In the genomic region with DNA sequence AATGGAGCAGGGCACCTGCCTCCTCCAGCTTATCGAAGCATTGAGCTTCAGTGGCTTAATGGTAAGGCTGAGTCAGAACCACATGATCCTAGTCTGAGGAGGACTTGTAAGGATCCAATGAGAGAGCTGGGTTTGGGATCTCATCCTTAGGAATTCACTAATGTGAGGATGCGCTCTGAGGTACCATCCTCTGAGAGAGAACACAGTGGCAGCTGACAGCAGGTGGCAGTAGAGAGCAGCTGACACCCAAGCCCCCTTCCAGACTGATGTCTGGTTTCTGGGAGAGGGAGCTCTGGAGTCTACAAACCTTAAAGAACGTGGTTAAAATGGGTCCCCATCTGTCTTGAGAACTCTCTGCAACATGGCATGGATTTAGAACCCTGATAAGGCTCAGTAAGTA, we compare ENCODE assay signal across 8 mouse cellular contexts.
DNase-seq lines count a peak whose midpoint lies in the region; ATAC-seq and TF ChIP-seq lines count a peak whose summit lies in the region.

No protein-coding gene starts in this region.

- WGBS in heart, embryonic 10.5 days, result 34% methylated on average over 3 of the region's 3 CpGs
- 35% methylated on average over 3 of the region's 3 CpGs for WGBS in embryonic facial prominence, embryonic 11.5 days
- WGBS in lung, embryonic 14.5 days, result 32% methylated on average over 3 of the region's 3 CpGs
- WGBS in small intestine, adult 2 months, result 30% methylated on average over 3 of the region's 3 CpGs

- H3K9me3 ChIP-seq in heart, embryonic 10.5 days, result no peaks in the 10 kb centered on the region
- H3K9me3 ChIP-seq in embryonic facial prominence, embryonic 11.5 days (replicated peaks; ENCODE audit: control insufficient read depth, low read length), result no peaks in the 10 kb centered on the region
- H3K9me3 ChIP-seq in lung, embryonic 14.5 days (ENCODE audit: low read depth, low read length), result no peaks in the 10 kb centered on the region

- TF ChIP-seq POLR2A in small intestine, adult 2 months (IDR thresholded peaks at IDR 0.05; ENCODE audit: low read depth, low read length), result no peak

- peaks cover 11% of the 10 kb centered on the region for H3K4me1 ChIP-seq in heart, embryonic 10.5 days
- H3K4me1 ChIP-seq in embryonic facial prominence, embryonic 11.5 days (ENCODE audit: control insufficient read depth, insufficient read depth, low read length), result no peaks in the 10 kb centered on the region
- no peaks in the 10 kb centered on the region for H3K4me1 ChIP-seq in lung, embryonic 14.5 days (ENCODE audit: insufficient read depth)
- H3K4me1 ChIP-seq in small intestine, adult 2 months (ENCODE audit: control insufficient read depth, insufficient read depth, insufficient read length, low read length), result peaks cover 11% of the 10 kb centered on the region; the same call in 1 of the 2 replicates

- peaks cover 12% of the 10 kb centered on the region; the same call in 1 of the 2 replicates for H3K27me3 ChIP-seq in heart, embryonic 10.5 days (ENCODE audit: insufficient read depth, poor library complexity, severe bottlenecking)
- no peaks in the 10 kb centered on the region for H3K27me3 ChIP-seq in embryonic facial prominence, embryonic 11.5 days (ENCODE audit: control insufficient read depth, insufficient read depth, low read length)
- no peaks in the 10 kb centered on the region for H3K27me3 ChIP-seq in lung, embryonic 14.5 days (ENCODE audit: insufficient read depth, low read length)
- H3K27me3 ChIP-seq in small intestine, adult 2 months (ENCODE audit: control insufficient read depth, insufficient read depth, low read length), result no peaks in the 10 kb centered on the region

- H3K4me2 ChIP-seq in embryonic facial prominence, embryonic 11.5 days (ENCODE audit: low read depth, low read length), result no peak overlapping the region
- no peak overlapping the region for H3K4me2 ChIP-seq in lung, embryonic 14.5 days

- peak; percentile 83 for TF ChIP-seq CTCF in lung, embryonic 14.5 days (IDR thresholded peaks at IDR 0.05; ENCODE audit: low read depth)
- peak; percentile 90; the same call in 1 of the 2 replicates for TF ChIP-seq CTCF in small intestine, adult 2 months (IDR thresholded peaks at IDR 0.05; ENCODE audit: extremely low read depth, insufficient read length, insufficient replicate concordance, low read depth, low read length)

- no peak overlapping the region for H3K4me3 ChIP-seq in heart, embryonic 10.5 days
- no peak overlapping the region for H3K4me3 ChIP-seq in embryonic facial prominence, embryonic 11.5 days (ENCODE audit: low read depth, low read length)
- no peak overlapping the region for H3K4me3 ChIP-seq in lung, embryonic 14.5 days (ENCODE audit: low read depth, low read length)
- H3K4me3 ChIP-seq in small intestine, adult 2 months (ENCODE audit: low read depth, low read length), result no peak overlapping the region

- no peaks in the 10 kb centered on the region for H3K36me3 ChIP-seq in heart, embryonic 10.5 days
- no peaks in the 10 kb centered on the region for H3K36me3 ChIP-seq in embryonic facial prominence, embryonic 11.5 days (replicated peaks; ENCODE audit: control insufficient read depth, insufficient read depth, low read depth, low read length)
- no peaks in the 10 kb centered on the region for H3K36me3 ChIP-seq in lung, embryonic 14.5 days (ENCODE audit: insufficient read depth)
- H3K36me3 ChIP-seq in small intestine, adult 2 months (ENCODE audit: control insufficient read depth, insufficient read depth, low read length), result no peaks in the 10 kb centered on the region

- H3K27ac ChIP-seq in heart, embryonic 10.5 days, result no peak overlapping the region
- H3K27ac ChIP-seq in embryonic facial prominence, embryonic 11.5 days (replicated peaks; ENCODE audit: low read depth, low read length), result no peak overlapping the region
- no peak overlapping the region for H3K27ac ChIP-seq in lung, embryonic 14.5 days (ENCODE audit: low read depth)
- H3K27ac ChIP-seq in small intestine, adult 2 months (ENCODE audit: insufficient read depth, low read depth, low read length), result no peak overlapping the region

- DNase-seq in heart, adult 8-10 months (ENCODE audit: low spot score), result peak; percentile 15
- DNase-seq in heart, embryonic 10.5 days (ENCODE audit: low spot score), result no peak
- DNase-seq in 416B (ENCODE audit: low read depth) (peak; percentile 13), ZHBTc4 (ENCODE audit: low read depth, low spot score) (peak; percentile 74)
- peak; percentile 74 for DNase-seq in embryonic facial prominence, embryonic 11.5 days (ENCODE audit: low spot score)
- DNase-seq in induced T-regulatory cell, adult 2 months (ENCODE audit: low read depth), result peak; percentile 46
- peak; percentile 80 for DNase-seq in lung, embryonic 14.5 days

- H3K9ac ChIP-seq in embryonic facial prominence, embryonic 11.5 days (replicated peaks; ENCODE audit: low read length), result no peak overlapping the region
- no peak overlapping the region for H3K9ac ChIP-seq in lung, embryonic 14.5 days

- ATAC-seq in embryonic facial prominence, embryonic 11.5 days (replicated peaks; ENCODE audit: insufficient number of reproducible peaks, low FRiP score, low TSS enrichment, low read depth), result no peak
- ATAC-seq in lung, embryonic 14.5 days (ENCODE audit: insufficient read depth), result peak; percentile 25; the same call in 1 of the 2 replicates
